Mouse (Mus musculus): Measurements from ENCODE around the gene Cnn1. TPM values are rescaled to one million over a fixed set of nuclear protein-coding genes. Genes with fewer than 3 reads are reported as not detected.

Gene Cnn1
- total and polyA plus RNA-seq, 2 experiments from 2014 or later: 0.52 to 1.1 TPM

- ATAC-seq: no peak
Observed at GRCm38 (mm10) chr9:22134246-22134890, 35.4 kb downstream of the Cnn1 start.

GRCm38 (mm10) chr9:22134988-22135643 is 36.1 kb downstream of the Cnn1 start:
- DNase-seq (ENCODE audit: low spot score) (no peak), ATAC-seq (no peak)
- Histone ChIP-seq H3K36me3 (ENCODE audit: insufficient read depth, low read length) (no peaks in the 10 kb centered on the region), H3K4me2 (ENCODE audit: low read depth, low read length) (no peak overlapping the region), H3K27ac (no peak overlapping the region), H3K27me3 (ENCODE audit: insufficient read depth, low read length) (peaks cover 14% of the 10 kb centered on the region), H3K4me3 (ENCODE audit: low read length) (no peak overlapping the region), H3K9ac (replicated peaks; ENCODE audit: low read length) (no peak overlapping the region), H3K4me1 (ENCODE audit: insufficient read depth, low read length) (peaks cover 7% of the 10 kb centered on the region; the same call in 1 of the 2 replicates), H3K9me3 (ENCODE audit: low read length) (no peaks in the 10 kb centered on the region)
- 64% methylated on average over 9 of the region's 9 CpGs for WGBS
- no peak for TF ChIP-seq CTCF (IDR thresholded peaks at IDR 0.05; ENCODE audit: low read depth)

More at GRCm38 (mm10) chr9:22134246-22134890, 35.4 kb downstream of the Cnn1 start:
- 79% methylated on average over 7 of the region's 7 CpGs for WGBS
- Histone ChIP-seq H3K4me2 (ENCODE audit: low read depth, low read length) (no peak overlapping the region), H3K9me3 (ENCODE audit: low read length) (no peaks in the 10 kb centered on the region), H3K27ac (no peak overlapping the region), H3K4me1 (ENCODE audit: insufficient read depth, low read length) (peaks cover 7% of the 10 kb centered on the region; the same call in 1 of the 2 replicates), H3K9ac (replicated peaks; ENCODE audit: low read length) (no peak overlapping the region), H3K36me3 (ENCODE audit: insufficient read depth, low read length) (no peaks in the 10 kb centered on the region), H3K27me3 (ENCODE audit: insufficient read depth, low read length) (peaks cover 14% of the 10 kb centered on the region), H3K4me3 (ENCODE audit: low read length) (no peak overlapping the region)
- TF ChIP-seq CTCF (IDR thresholded peaks at IDR 0.05; ENCODE audit: low read depth): no peak
- DNase-seq (ENCODE audit: low spot score): no peak

GRCm38 (mm10) chr9:22135644-22136390 is 36.8 kb downstream of the Cnn1 start, which contains the start of gene Acp5:
Acp5 (minus strand) TSS chr9:22135711.
- DNase-seq (ENCODE audit: low spot score) (no peak), ATAC-seq (no peak)
- 66% methylated on average over 7 of the region's 7 CpGs for WGBS
- Histone ChIP-seq H3K27me3 (ENCODE audit: insufficient read depth, low read length) (peaks cover 14% of the 10 kb centered on the region), H3K4me1 (ENCODE audit: insufficient read depth, low read length) (peaks cover 7% of the 10 kb centered on the region; the same call in 1 of the 2 replicates), H3K4me3 (ENCODE audit: low read length) (no peak within 1 kb of the TSS), H3K9ac (replicated peaks; ENCODE audit: low read length) (no peak within 1 kb of the TSS), H3K27ac (no peak within 1 kb of the TSS), H3K9me3 (ENCODE audit: low read length) (no peaks in the 10 kb centered on the region), H3K36me3 (ENCODE audit: insufficient read depth, low read length) (no peaks in the 10 kb centered on the region), H3K4me2 (ENCODE audit: low read depth, low read length) (no peak within 1 kb of the TSS)
- TF ChIP-seq CTCF (IDR thresholded peaks at IDR 0.05; ENCODE audit: low read depth): no peak

- Histone ChIP-seq H3K36me3 (ENCODE audit: insufficient read depth, low read length) (no peaks in the 10 kb centered on the region), H3K4me1 (ENCODE audit: insufficient read depth, low read length) (0 out of 2 replicates have a peak, but pooled peaks cover under 1% of the 10 kb centered on the region), H3K9ac (replicated peaks; ENCODE audit: low read length) (no peak overlapping the region), H3K9me3 (ENCODE audit: low read length) (no peaks in the 10 kb centered on the region), H3K27ac (no peak overlapping the region), H3K27me3 (ENCODE audit: insufficient read depth, low read length) (peaks cover 5% of the 10 kb centered on the region; the same call in 1 of the 2 replicates), H3K4me3 (ENCODE audit: low read length) (no peak overlapping the region), H3K4me2 (ENCODE audit: low read depth, low read length) (no peak overlapping the region)
- WGBS: 17% methylated on average over 23 of the region's 23 CpGs
- DNase-seq (ENCODE audit: low spot score) (peak; percentile 23), ATAC-seq (no peak)
- no peak for TF ChIP-seq CTCF (IDR thresholded peaks at IDR 0.05; ENCODE audit: low read depth)
Observed at GRCm38 (mm10) chr9:22136765-22137547, 37.9 kb downstream of the Cnn1 start.

GRCm38 (mm10) chr9:22138480-22138879 is 39.5 kb downstream of the Cnn1 start:
- no peaks in the 10 kb centered on the region for H3K27me3 ChIP-seq (ENCODE audit: insufficient read depth, low read length)
- no peak overlapping the region for H3K27ac ChIP-seq
- H3K9ac ChIP-seq (replicated peaks; ENCODE audit: low read length): no peak overlapping the region
- H3K4me1 ChIP-seq (ENCODE audit: insufficient read depth, low read length): no peaks in the 10 kb centered on the region
- no peak overlapping the region for H3K4me3 ChIP-seq (ENCODE audit: low read length)
- H3K4me2 ChIP-seq (ENCODE audit: low read depth, low read length): no peak overlapping the region
- peak; percentile 48 for DNase-seq (ENCODE audit: low spot score)
- H3K9me3 ChIP-seq (ENCODE audit: low read length): no peaks in the 10 kb centered on the region
- H3K36me3 ChIP-seq (ENCODE audit: insufficient read depth, low read length): no peaks in the 10 kb centered on the region
- 29% methylated on average over 2 of the region's 2 CpGs for WGBS
- peak; percentile 90 for TF ChIP-seq CTCF (IDR thresholded peaks at IDR 0.05; ENCODE audit: low read depth)
- no peak for ATAC-seq

GRCm38 (mm10) chr9:22139746-22140145 is 40.7 kb downstream of the Cnn1 start:
- Histone ChIP-seq H3K27me3 (ENCODE audit: insufficient read depth, low read length) (no peaks in the 10 kb centered on the region), H3K27ac (no peak overlapping the region), H3K36me3 (ENCODE audit: insufficient read depth, low read length) (no peaks in the 10 kb centered on the region), H3K4me2 (ENCODE audit: low read depth, low read length) (no peak overlapping the region), H3K9me3 (ENCODE audit: low read length) (no peaks in the 10 kb centered on the region), H3K4me1 (ENCODE audit: insufficient read depth, low read length) (no peaks in the 10 kb centered on the region), H3K4me3 (ENCODE audit: low read length) (no peak overlapping the region), H3K9ac (replicated peaks; ENCODE audit: low read length) (no peak overlapping the region)
- ATAC-seq (no peak), DNase-seq (ENCODE audit: low spot score) (no peak)
- no peak for TF ChIP-seq CTCF (IDR thresholded peaks at IDR 0.05; ENCODE audit: low read depth)
- 85% methylated on average over 5 of the region's 5 CpGs for whole genome bisulfite sequencing

All from hindbrain, postnatal 0 days (tissue).